Mouse (Mus musculus) kidney, adult 2 months (tissue): ENCODE results near the gene Mypop.

ENCODE experiments used
- CTCF ChIP-seq: fragments of 200-500 bp; conservative IDR thresholded peaks from 2 replicates; pipeline ENCODE4 v1.5.1; 2011; ENCODE audit warnings: low read depth, mild to moderate bottlenecking, control low read depth, low read length, moderate library complexity, mixed read lengths; ENCODE audit not compliant: insufficient read depth, insufficient read length
- POLR2A ChIP-seq: fragments of 200-500 bp; IDR thresholded peaks from one replicate; pipeline ENCODE4 v1.6.1; 2011; ENCODE audit warnings: low read depth, low read length, control low read depth

GRCm38 (mm10) chr7:19022189-19022958, 31.3 kb downstream of the Mypop start:
- no peak for TF ChIP-seq CTCF
- no peak for TF ChIP-seq POLR2A
